Mouse (Mus musculus) E14TG2a.4 (cell line): ENCODE measurements around the gene Plekhm3.

Source experiments
- H3K27me3 ChIP-seq: 2 replicates; pipeline ENCODE4 v1.6.1; 2014; ENCODE audit warnings: low read length, control low read depth; ENCODE audit not compliant: insufficient read depth
- H3K36me3 ChIP-seq: 2 replicates; pipeline ENCODE4 v1.6.1; 2014; ENCODE audit warnings: low read length, control low read depth; ENCODE audit not compliant: insufficient read depth
- H3K4me1 ChIP-seq: replicated peaks from 2 replicates; pipeline ENCODE4 v1.6.1; 2014; ENCODE audit warnings: low read depth, low read length, control low read depth
- H3K4me3 ChIP-seq: replicated peaks from 2 replicates; pipeline ENCODE4 v1.5.1; 2014; ENCODE audit warnings: mild to moderate bottlenecking, low read length
- H3K9me3 ChIP-seq: 2 replicates; pipeline ENCODE4 v1.6.1; 2014; ENCODE audit warnings: low read length, control low read depth
- CTCF ChIP-seq: conservative IDR thresholded peaks from 2 replicates; pipeline ENCODE4 v1.5.1; 2014; ENCODE audit warnings: low read length
- NANOG ChIP-seq: IDR thresholded peaks from 2 replicates; pipeline ENCODE4 v1.6.1; 2014; ENCODE audit warnings: borderline replicate concordance, low read length, mixed read lengths
- POU5F1 ChIP-seq: IDR thresholded peaks from 2 replicates; pipeline ENCODE4 v1.6.1; 2014; ENCODE audit warnings: low read length, borderline replicate concordance

Plekhm3 gene

DNA sequence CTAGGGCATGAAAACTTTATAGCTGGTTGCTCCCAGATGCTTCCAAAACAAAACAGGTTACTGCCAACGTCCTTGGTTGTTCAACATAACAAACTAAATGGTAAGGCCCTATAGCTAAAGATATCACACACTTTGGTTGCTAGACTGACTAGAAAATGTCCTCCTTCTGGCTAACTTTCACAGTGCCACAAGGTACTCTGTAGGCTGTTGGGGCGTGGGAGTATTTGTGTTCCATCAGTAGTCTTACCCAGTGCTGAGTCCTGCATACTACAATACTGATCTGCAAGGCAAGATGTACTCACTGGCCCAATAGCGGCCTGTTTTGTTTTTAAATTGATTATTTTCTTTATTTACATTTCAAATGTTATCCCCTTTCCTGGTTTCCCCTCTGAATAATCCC, 56.9 kb downstream of the Plekhm3 start:
- Histone ChIP-seq H3K9me3 (no peaks in the 10 kb centered on the region), H3K27me3 (no peaks in the 10 kb centered on the region), H3K36me3 (no peaks in the 10 kb centered on the region), H3K4me3 (no peak overlapping the region), H3K4me1 (no peaks in the 10 kb centered on the region)
- TF ChIP-seq POU5F1 (no peak), NANOG (no peak), CTCF (no peak)

DNA sequence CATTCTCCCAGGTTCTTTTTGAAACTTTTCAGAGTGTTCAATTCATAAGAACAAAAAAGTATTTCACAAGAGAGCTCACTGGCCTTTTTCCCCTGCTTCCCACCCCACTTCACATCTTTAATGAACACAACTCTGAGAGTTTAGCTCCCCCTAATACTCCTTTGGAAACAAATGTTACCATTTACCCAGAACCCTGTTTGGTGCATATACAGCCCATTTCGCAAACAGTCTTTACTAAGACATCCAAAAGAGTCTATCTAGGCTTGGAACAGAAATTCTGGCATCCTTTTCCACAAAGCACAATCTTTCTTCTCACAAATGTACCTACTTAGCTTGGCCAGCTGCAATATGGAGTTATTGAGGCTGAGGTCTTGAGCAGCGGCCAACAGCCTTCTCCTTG, 59.1 kb downstream of the Plekhm3 start:
- H3K36me3 ChIP-seq, result no peaks in the 10 kb centered on the region
- TF ChIP-seq CTCF (no peak), NANOG (no peak), POU5F1 (no peak)
- H3K4me1 ChIP-seq, result no peaks in the 10 kb centered on the region
- no peaks in the 10 kb centered on the region for H3K27me3 ChIP-seq
- H3K4me3 ChIP-seq, result no peak overlapping the region
- H3K9me3 ChIP-seq, result no peaks in the 10 kb centered on the region

DNA sequence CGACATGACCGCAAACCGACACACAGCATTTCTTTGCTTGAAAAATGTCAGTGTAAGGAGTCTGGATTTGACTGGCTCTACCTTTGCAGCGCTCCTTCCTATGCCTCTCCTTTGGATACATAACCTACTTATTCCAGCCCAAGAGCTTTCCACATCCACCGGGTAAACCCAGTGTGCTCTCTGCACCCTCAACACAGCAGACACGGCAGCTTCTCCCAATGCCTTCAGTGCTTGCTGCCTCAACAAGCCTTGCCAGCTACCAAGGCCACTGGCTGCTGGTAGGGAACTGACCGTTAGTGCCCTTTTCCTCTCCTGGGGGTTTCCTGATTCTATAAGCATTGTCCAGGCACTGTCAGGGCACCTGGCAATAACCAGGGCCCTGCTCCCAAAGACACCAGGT, 62.8 kb downstream of the Plekhm3 start:
- TF ChIP-seq NANOG (no peak), CTCF (no peak)
- Histone ChIP-seq H3K9me3 (no peaks in the 10 kb centered on the region), H3K36me3 (no peaks in the 10 kb centered on the region), H3K27me3 (no peaks in the 10 kb centered on the region), H3K4me3 (no peak overlapping the region), H3K4me1 (no peaks in the 10 kb centered on the region)

DNA sequence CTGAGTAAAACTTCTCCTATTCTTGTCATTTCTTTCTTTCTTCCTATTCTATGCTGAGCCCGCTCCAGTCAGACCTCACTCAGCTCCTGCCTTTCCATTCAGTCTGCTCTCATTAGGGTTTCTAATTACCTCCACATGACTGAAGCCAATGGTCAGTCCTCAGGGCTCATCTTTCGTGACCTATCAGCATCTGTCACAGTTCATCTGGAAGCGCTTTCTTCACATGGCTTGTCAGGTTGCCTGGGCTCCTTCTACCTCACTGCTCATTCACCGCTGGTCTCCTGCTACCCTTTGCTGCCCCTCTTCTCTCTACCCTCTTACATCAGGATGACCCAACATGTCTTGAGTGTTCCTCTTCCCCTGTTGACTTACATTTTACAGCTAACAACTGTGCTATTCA, 65.3 kb downstream of the Plekhm3 start:
- Histone ChIP-seq H3K4me1 (no peaks in the 10 kb centered on the region), H3K4me3 (no peak overlapping the region), H3K27me3 (no peaks in the 10 kb centered on the region), H3K36me3 (no peaks in the 10 kb centered on the region), H3K9me3 (no peaks in the 10 kb centered on the region)
- TF ChIP-seq NANOG (no peak), POU5F1 (no peak), CTCF (no peak)

DNA sequence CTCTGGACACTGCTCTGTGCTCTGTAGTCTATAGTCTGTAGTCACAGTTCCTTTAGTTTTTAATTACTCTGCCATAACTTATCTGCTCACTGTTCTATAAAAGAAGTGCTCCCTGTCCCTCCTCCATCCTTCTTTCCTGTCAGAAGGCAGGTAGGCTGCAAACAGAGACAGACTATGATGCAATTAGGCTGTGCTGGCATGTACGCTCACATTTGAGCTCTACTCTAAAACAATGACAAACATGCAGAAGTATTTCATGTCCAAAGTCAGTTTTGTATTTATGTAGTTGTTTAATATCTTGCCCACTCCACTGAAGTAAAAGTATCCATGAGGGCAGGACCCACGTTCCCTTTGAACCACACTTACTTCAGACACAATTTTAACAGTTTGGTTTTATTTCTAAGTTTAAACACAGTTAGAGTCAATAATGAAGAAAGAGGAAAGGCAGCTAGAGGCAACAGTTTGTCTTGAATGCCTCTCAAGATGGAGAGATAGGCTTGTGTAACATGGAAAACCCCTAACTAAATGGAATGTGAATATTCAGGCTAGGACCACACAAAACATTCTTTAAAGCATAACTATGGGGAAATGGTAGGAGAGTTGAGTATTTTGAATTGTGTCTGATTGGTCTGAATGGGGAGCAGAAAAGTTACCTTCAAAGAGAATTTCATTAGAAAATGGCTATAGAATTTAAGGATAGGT, 69.0 kb downstream of the Plekhm3 start:
- peaks cover 22% of the 10 kb centered on the region for H3K4me1 ChIP-seq
- no peak for TF ChIP-seq NANOG
- no peak for TF ChIP-seq CTCF
- no peak for TF ChIP-seq POU5F1
- peaks cover 3% of the 10 kb centered on the region for H3K36me3 ChIP-seq
- H3K27me3 ChIP-seq, result no peaks in the 10 kb centered on the region
- no peaks in the 10 kb centered on the region for H3K9me3 ChIP-seq
- no peak overlapping the region for H3K4me3 ChIP-seq

DNA sequence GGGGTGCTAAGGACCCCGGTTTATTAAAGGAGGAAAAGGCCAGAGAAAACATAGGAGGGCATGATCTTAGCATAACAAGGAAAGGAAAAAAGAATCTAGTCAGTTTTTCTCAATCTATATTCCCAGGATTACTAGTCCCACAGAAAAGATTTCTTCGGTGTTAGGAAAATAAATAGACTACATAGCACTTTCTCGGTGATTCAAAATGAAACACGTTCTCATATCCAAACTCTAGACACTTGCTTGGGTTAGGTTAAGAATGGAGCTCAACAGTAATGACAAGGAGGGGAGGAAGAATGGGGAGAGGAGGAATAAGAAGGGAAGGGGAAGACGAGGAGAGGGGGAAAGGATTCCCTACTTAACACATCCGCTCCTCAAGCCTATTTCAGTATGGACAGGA, 69.9 kb downstream of the Plekhm3 start:
- H3K4me1 ChIP-seq, result peaks cover 22% of the 10 kb centered on the region
- H3K36me3 ChIP-seq, result peaks cover 3% of the 10 kb centered on the region
- no peaks in the 10 kb centered on the region for H3K9me3 ChIP-seq
- TF ChIP-seq CTCF, result no peak
- TF ChIP-seq NANOG, result no peak
- TF ChIP-seq POU5F1, result no peak
- no peak overlapping the region for H3K4me3 ChIP-seq
- no peaks in the 10 kb centered on the region for H3K27me3 ChIP-seq

DNA sequence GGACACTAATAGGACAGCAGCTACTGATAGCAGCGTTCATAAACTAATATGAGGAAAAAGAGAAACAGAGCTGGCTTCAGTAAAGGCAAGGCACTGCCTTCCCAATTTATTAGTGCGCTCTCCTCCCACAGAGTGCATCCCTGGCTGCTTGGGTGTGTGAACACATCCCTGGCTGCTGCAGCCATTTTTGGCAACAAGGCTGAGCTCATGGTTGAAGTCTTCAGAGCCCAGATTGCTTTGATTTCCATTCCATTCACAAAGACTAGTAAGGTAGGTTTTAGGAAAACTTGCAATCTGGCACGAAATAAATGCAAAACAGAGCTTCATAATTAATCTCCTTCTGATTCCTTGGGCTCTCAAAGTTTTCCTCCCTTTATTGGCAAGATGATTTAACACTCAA, 71.3 kb downstream of the Plekhm3 start:
- no peak overlapping the region for H3K4me3 ChIP-seq
- peaks cover 3% of the 10 kb centered on the region for H3K36me3 ChIP-seq
- H3K4me1 ChIP-seq, result peaks cover 22% of the 10 kb centered on the region
- TF ChIP-seq CTCF, result no peak
- TF ChIP-seq NANOG, result no peak
- TF ChIP-seq POU5F1, result no peak
- H3K9me3 ChIP-seq, result no peaks in the 10 kb centered on the region
- no peaks in the 10 kb centered on the region for H3K27me3 ChIP-seq

DNA sequence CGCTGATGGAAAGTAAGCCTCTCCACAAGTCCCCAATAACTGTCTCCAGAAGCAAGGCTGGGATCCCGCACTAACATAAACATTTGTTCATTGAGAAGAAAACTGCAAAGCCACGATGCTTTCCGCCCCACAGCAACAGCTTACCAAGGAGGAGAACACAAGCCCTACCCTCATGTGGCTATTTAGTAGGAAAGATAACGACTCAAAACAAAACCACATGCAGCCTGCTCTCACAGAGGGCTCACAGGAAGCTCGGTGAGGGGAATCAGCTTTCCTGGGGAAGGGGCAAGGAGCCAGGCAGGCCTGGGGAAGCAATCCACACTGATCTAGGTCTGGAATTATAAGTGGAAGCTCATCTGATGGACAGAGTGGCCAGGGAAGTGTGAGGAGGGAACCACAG, 72.6 kb downstream of the Plekhm3 start:
- Histone ChIP-seq H3K4me3 (no peak overlapping the region), H3K36me3 (peaks cover 3% of the 10 kb centered on the region), H3K27me3 (no peaks in the 10 kb centered on the region), H3K9me3 (no peaks in the 10 kb centered on the region), H3K4me1 (peaks cover 22% of the 10 kb centered on the region)
- TF ChIP-seq CTCF, result no peak
- no peak for TF ChIP-seq NANOG
- no peak for TF ChIP-seq POU5F1

DNA sequence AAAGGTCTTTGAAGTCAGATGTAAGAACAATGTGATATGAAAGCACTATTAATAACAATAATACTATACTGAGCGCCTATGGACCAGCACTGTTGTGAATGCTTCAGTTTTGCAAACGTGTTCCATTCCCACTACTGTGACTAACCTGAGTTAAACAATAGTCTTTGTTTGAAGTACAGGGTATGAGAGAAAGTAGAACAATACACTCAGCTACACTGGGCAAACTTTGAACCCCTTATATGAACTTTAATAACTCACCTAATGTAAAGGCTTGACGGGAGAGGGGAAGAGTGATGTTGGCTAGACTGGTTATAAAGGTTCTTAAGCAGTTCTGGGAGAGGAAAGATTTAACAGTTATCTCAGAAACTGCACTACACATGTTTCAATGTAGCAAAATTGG, 76.0 kb downstream of the Plekhm3 start:
- no peaks in the 10 kb centered on the region for H3K9me3 ChIP-seq
- H3K36me3 ChIP-seq, result peaks cover 9% of the 10 kb centered on the region
- no peak overlapping the region for H3K4me3 ChIP-seq
- H3K4me1 ChIP-seq, result peaks cover 17% of the 10 kb centered on the region
- no peak for TF ChIP-seq NANOG
- no peak for TF ChIP-seq CTCF
- no peak for TF ChIP-seq POU5F1
- H3K27me3 ChIP-seq, result no peaks in the 10 kb centered on the region
